ENCODE assay signal across 22 mouse cellular contexts in the genomic region with DNA sequence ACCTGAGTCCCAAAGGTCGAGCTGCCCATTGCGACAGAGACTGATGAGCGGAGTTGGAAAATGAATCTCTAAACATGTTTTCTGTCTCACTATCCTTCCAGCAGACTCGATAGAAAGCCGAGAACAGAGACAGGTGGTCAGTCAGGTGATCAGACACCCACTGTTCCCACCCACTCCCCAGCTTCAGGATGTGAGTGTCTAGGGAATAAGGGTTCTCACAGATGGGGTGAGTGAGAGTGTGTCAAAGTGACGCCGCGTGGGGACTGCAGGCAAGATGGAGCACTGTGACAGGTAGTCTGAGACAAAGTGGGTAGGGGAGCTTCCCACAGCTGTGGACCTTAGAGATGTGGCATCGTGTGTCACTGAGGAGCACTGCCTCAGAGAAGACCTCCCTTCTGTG.
DNase-seq lines count a peak whose midpoint lies in the region; ATAC-seq lines count a peak whose summit lies in the region.
"Had no signal": no experiment of that assay in that cellular context is flagged by ENCODE, and none has a peak within 500 bp of the region (broad histone marks: within the 10 kb centered on the region; RNA-seq: fewer than 3 reads in every experiment).

No protein-coding gene starts in this region.

- WGBS in hindbrain, embryonic 10.5 days: 72% methylated on average over 9 of the region's 9 CpGs
- 75% methylated on average over 9 of the region's 9 CpGs for WGBS in hindbrain, embryonic 11.5 days
- WGBS in kidney, embryonic 14.5 days: 69% methylated on average over 9 of the region's 9 CpGs

- DNase-seq in cerebellum, adult 9-10 months: peak; percentile 48
- no peak for DNase-seq in cerebellum, postnatal 4 days (ENCODE audit: low spot score in 2 of 2)
- DNase-seq in hindbrain, embryonic 10.5 days (ENCODE audit: low spot score): no peak
- no peak for DNase-seq in hindbrain, embryonic 11.5 days (ENCODE audit: low spot score)
- peak; percentile 44 for DNase-seq in right cerebral cortex, adult 18-20 months
- DNase-seq in right cerebral cortex, postnatal 14 days: no peak
- DNase-seq: adrenal gland, adult 8-10 months; B cell, adult 2 months; gastrocnemius, postnatal 10 days; heart, adult 2 months; lung, adult 2 months; lung, postnatal 36 days; thymus, adult 18-20 months had no signal

- no peaks in the 10 kb centered on the region for H3K27me3 ChIP-seq in hindbrain, embryonic 10.5 days (ENCODE audit: insufficient read depth, poor library complexity, severe bottlenecking)
- H3K27me3 ChIP-seq in hindbrain, embryonic 11.5 days (ENCODE audit: control insufficient read depth, insufficient read depth, low read length): no peaks in the 10 kb centered on the region
- H3K27me3 ChIP-seq in kidney, embryonic 14.5 days (ENCODE audit: control insufficient read depth, insufficient read depth, low read length): no peaks in the 10 kb centered on the region
- H3K27me3 ChIP-seq: embryonic facial prominence, embryonic 13.5 days; hindbrain, embryonic 12.5 days; intestine, embryonic 15.5 days; kidney, embryonic 15.5 days had no signal

- H3K4me1 ChIP-seq in hindbrain, embryonic 10.5 days (replicated peaks): peaks cover 20% of the 10 kb centered on the region; the same call in 1 of the 2 replicates
- H3K4me1 ChIP-seq in hindbrain, embryonic 11.5 days (replicated peaks; ENCODE audit: control insufficient read depth, insufficient read depth, low read length): no peaks in the 10 kb centered on the region
- no peaks in the 10 kb centered on the region for H3K4me1 ChIP-seq in kidney, embryonic 14.5 days (ENCODE audit: control insufficient read depth, insufficient read depth, low read length)
- H3K4me1 ChIP-seq: embryonic facial prominence, embryonic 13.5 days; intestine, embryonic 15.5 days; kidney, embryonic 15.5 days; limb, embryonic 10.5 days had no signal

- no peak overlapping the region for H3K4me3 ChIP-seq in hindbrain, embryonic 10.5 days
- H3K4me3 ChIP-seq in hindbrain, embryonic 11.5 days (ENCODE audit: low read depth, low read length): no peak overlapping the region
- H3K4me3 ChIP-seq in kidney, embryonic 14.5 days (ENCODE audit: low read length): no peak overlapping the region
- H3K4me3 ChIP-seq: embryonic facial prominence, embryonic 13.5 days; heart, adult 2 months; hindbrain, embryonic 12.5 days; intestine, embryonic 15.5 days; kidney, embryonic 15.5 days; limb, embryonic 10.5 days; neural tube, embryonic 13.5 days had no signal

- H3K4me2 ChIP-seq in hindbrain, embryonic 11.5 days (replicated peaks; ENCODE audit: low read depth, low read length): no peak overlapping the region
- no peak overlapping the region for H3K4me2 ChIP-seq in kidney, embryonic 14.5 days (replicated peaks; ENCODE audit: low read depth, low read length)
- H3K4me2 ChIP-seq: embryonic facial prominence, embryonic 13.5 days; hindbrain, embryonic 12.5 days; intestine, embryonic 15.5 days; kidney, embryonic 15.5 days; liver, embryonic 11.5 days; midbrain, embryonic 11.5 days; neural tube, embryonic 13.5 days had no signal

- H3K27ac ChIP-seq in hindbrain, embryonic 10.5 days: 0 out of 2 replicates have a peak overlapping the region, but pooled peaks have one; percentile 29
- H3K27ac ChIP-seq in hindbrain, embryonic 11.5 days (ENCODE audit: low read depth, low read length): no peak overlapping the region
- H3K27ac ChIP-seq in kidney, embryonic 14.5 days (ENCODE audit: low read depth, low read length): no peak overlapping the region
- H3K27ac ChIP-seq: embryonic facial prominence, embryonic 13.5 days; heart, adult 2 months; intestine, embryonic 15.5 days; kidney, embryonic 15.5 days; limb, embryonic 10.5 days; neural tube, embryonic 13.5 days had no signal

- no peak overlapping the region for H3K9ac ChIP-seq in hindbrain, embryonic 11.5 days (ENCODE audit: low read depth, low read length)
- no peak overlapping the region for H3K9ac ChIP-seq in kidney, embryonic 14.5 days (ENCODE audit: low read depth, low read length)
- H3K9ac ChIP-seq: embryonic facial prominence, embryonic 13.5 days; hindbrain, embryonic 12.5 days; intestine, embryonic 15.5 days; kidney, embryonic 15.5 days; neural tube, embryonic 13.5 days had no signal

- ATAC-seq in hindbrain, embryonic 11.5 days (ENCODE audit: low FRiP score): no peak
- no peak for ATAC-seq in kidney, embryonic 14.5 days (ENCODE audit: low FRiP score, low TSS enrichment)
- ATAC-seq: intestine, embryonic 15.5 days had no signal

- H3K36me3 ChIP-seq in hindbrain, embryonic 10.5 days: no peaks in the 10 kb centered on the region
- no peaks in the 10 kb centered on the region for H3K36me3 ChIP-seq in hindbrain, embryonic 11.5 days (ENCODE audit: control insufficient read depth, insufficient read depth, low read length)
- H3K36me3 ChIP-seq in kidney, embryonic 14.5 days (ENCODE audit: control insufficient read depth, insufficient read depth, low read length): no peaks in the 10 kb centered on the region
- H3K36me3 ChIP-seq: embryonic facial prominence, embryonic 13.5 days; hindbrain, embryonic 12.5 days; intestine, embryonic 15.5 days; kidney, embryonic 15.5 days; limb, embryonic 10.5 days; neural tube, embryonic 13.5 days had no signal

- H3K9me3 ChIP-seq in hindbrain, embryonic 10.5 days: peaks cover 12% of the 10 kb centered on the region
- peaks cover 2% of the 10 kb centered on the region; the same call in 1 of the 2 replicates for H3K9me3 ChIP-seq in hindbrain, embryonic 11.5 days (ENCODE audit: control insufficient read depth, low read length)
- 0 out of 2 replicates have a peak, but pooled peaks cover 3% of the 10 kb centered on the region for H3K9me3 ChIP-seq in kidney, embryonic 14.5 days (ENCODE audit: control insufficient read depth, low read length)
- H3K9me3 ChIP-seq: intestine, embryonic 15.5 days; kidney, embryonic 15.5 days had no signal

Comparison
In these comparisons a context has a peak if more than half of its experiments do, and no peak if none do; other contexts are left out.
1. DNase-seq: peak in cerebellum, adult 9-10 months (single experiment) and right cerebral cortex, adult 18-20 months (single experiment); none in cerebellum, postnatal 4 days (0 of 2), hindbrain, embryonic 10.5 days (single experiment), hindbrain, embryonic 11.5 days (single experiment) and right cerebral cortex, postnatal 14 days (single experiment).